Mouse (Mus musculus) liver, adult 2 months (tissue): ENCODE results near the gene Exosc7.

Source experiments
- CTCF ChIP-seq: fragments of 200-500 bp; IDR thresholded peaks from 2 replicates; pipeline ENCODE4 v1.5.1; 2011; ENCODE audit warnings: low read depth, low read length, control low read depth
- POLR2A ChIP-seq: fragments of 200-500 bp; IDR thresholded peaks from 2 replicates; pipeline ENCODE4 v1.6.1; 2011; ENCODE audit warnings: low read length, control low read depth; ENCODE audit not compliant: insufficient read depth; ENCODE audit errors: extremely low read depth

GRCm38 (mm10) chr9:123162985-123163694, 50.1 kb downstream of the Exosc7 start:
- TF ChIP-seq CTCF, result no peak
- TF ChIP-seq POLR2A, result no peak
